Mouse (Mus musculus): ENCODE data around the gene Mug1. TPM values are rescaled to one million over a fixed set of nuclear protein-coding genes. Genes with fewer than 3 reads are reported as not detected.

The Mug1 gene
- total RNA-seq (2023): not detected in 2 replicates

DNA sequence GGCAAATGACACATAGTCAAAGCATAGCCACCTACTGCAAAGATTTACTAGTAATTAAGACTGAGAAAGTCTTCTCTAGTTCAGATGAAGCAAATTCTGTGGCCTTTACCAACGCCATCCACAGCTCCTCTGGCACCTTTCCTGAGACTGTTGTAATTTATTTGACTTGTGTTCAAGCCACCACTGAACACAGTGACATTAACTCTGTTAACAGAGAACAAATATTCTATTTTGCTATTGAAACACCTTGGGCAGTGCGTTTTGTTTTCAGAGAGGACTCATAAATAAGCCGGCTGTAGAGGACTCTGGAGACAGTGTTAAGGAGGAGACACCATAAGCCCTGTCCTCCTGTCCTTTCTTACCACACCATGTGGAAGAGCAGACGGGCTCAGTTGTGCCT, at the start of gene Mug1:
TSS of gene Mug1 (plus strand) at position 271 of the 400 bp plus-strand sequence.

Other genes starting within 250 kb of the Mug1 start
- not detected in 2 replicates for gene A2m, start 203.2 kb upstream of the Mug1 start, total RNA-seq (2023)
- not detected in 2 replicates for gene Gm7298, start 105.6 kb upstream of the Mug1 start, total RNA-seq (2023)
- gene Mug2, start 168.2 kb downstream of the Mug1 start, total RNA-seq (2023): not detected in 2 replicates